In the genomic region with DNA sequence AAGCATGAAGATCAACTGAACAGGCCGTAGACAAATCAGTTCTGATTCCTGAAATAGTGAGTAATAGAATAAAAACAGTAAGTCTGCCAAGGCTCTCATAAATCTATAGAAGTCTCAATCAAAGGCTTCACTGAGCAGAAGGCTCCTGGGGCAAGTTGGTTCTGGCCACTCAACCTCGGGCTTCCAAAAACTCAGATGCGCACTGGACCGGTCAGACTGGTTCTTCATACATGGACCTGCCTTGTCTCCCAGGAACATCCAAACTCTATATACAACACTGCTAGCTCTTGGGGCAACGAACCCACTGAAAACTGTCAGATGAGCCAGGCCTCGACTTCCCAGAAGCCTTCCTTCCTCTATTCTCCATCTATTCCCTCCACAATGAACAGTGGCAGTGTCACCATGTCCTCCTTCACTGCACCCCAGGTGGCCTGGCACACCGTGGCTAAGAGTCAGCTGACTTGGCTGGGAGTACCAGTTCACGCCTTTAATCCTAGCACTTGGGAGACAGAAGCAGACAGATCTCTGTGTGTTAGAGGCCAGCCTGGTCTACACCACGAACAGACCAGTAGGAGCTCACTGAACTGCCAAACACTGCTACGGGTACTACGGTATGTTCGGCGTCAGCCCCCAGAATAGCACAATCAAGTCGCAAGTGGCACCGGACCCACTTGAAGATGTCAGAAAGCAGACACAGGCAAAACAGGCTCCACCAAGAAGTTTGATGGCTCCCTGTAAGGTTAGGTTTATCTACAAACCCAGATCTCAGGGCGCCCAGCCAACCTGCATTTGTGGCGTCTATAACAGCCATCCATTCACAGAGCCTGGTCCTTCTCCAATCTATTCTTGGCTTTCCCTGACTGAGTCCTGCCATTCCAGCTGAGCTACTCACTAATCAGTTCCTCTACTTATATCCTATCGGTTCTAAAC, we compare ENCODE assay signal across 15 mouse cellular contexts. TPM values are rescaled to one million over a fixed set of nuclear protein-coding genes. Genes with fewer than 3 reads are reported as not detected.
DNase-seq lines count a peak whose midpoint lies in the region; ATAC-seq and TF ChIP-seq lines count a peak whose summit lies in the region.
"Had no signal": no experiment of that assay in that cellular context is flagged by ENCODE, and none has a peak within 500 bp of the region (broad histone marks: within the 10 kb centered on the region; RNA-seq: fewer than 3 reads in every experiment).

No protein-coding gene starts in this region.

- H3K27ac ChIP-seq in heart, embryonic 11.5 days (ENCODE audit: low read depth, low read length), result peak overlapping the region; percentile 54; the same call in 1 of the 2 replicates
- peak overlapping the region; percentile 5; the same call in 1 of the 2 replicates for H3K27ac ChIP-seq in thymus, adult 2 months (ENCODE audit: control insufficient read depth, insufficient read depth, low read length)
- no peak overlapping the region for H3K27ac ChIP-seq in midbrain, embryonic 16.5 days (ENCODE audit: low read length)
- H3K27ac ChIP-seq: hindbrain, embryonic 14.5 days; neural tube, embryonic 12.5 days had no signal

- no peak for TF ChIP-seq POLR2A in thymus, adult 2 months (IDR thresholded peaks at IDR 0.05; ENCODE audit: control insufficient read depth, extremely low read depth, insufficient read depth, low read length, poor library complexity)

- 0 out of 2 replicates have a peak, but pooled peaks have one; percentile 11 for ATAC-seq in heart, embryonic 11.5 days (replicated peaks; ENCODE audit: insufficient number of reproducible peaks, low FRiP score, low TSS enrichment)
- peak; percentile 71 for ATAC-seq in megakaryocyte-erythroid progenitor cell, adult 5-6 weeks (replicated peaks; ENCODE audit: low FRiP score, low TSS enrichment, poor library complexity, severe bottlenecking)
- ATAC-seq in midbrain, embryonic 16.5 days, result no peak

- WGBS in heart, embryonic 11.5 days (ENCODE audit: insufficient replicate concordance), result 65% methylated on average over 18 of the region's 18 CpGs
- 90% methylated on average over 18 of the region's 18 CpGs for WGBS in thymus, adult 2 months
- 94% methylated on average over 18 of the region's 18 CpGs for WGBS in midbrain, embryonic 16.5 days

- no peak overlapping the region for H3K9ac ChIP-seq in heart, embryonic 11.5 days (ENCODE audit: low read depth, low read length)
- H3K9ac ChIP-seq in midbrain, embryonic 16.5 days (ENCODE audit: low read depth, low read length), result no peak overlapping the region
- H3K9ac ChIP-seq: hindbrain, embryonic 14.5 days; kidney, embryonic 15.5 days; neural tube, embryonic 12.5 days had no signal

- no peaks in the 10 kb centered on the region for H3K9me3 ChIP-seq in heart, embryonic 11.5 days (replicated peaks; ENCODE audit: control insufficient read depth, low read length)
- no peaks in the 10 kb centered on the region for H3K9me3 ChIP-seq in midbrain, embryonic 16.5 days (replicated peaks; ENCODE audit: control insufficient read depth, low read length, poor library complexity, severe bottlenecking)
- H3K9me3 ChIP-seq: kidney, embryonic 15.5 days; neural tube, embryonic 12.5 days had no signal

- intact Hi-C loops in heart, postnatal 10 days (cut with DNase I), result loop anchor here (2.0 to 10.0 kb wide), 2 partner anchors 181 to 485 kb away; no protein-coding TSS in a partner anchor

- H3K4me1 ChIP-seq in heart, embryonic 11.5 days (ENCODE audit: control insufficient read depth, insufficient read depth, low read length), result 0 out of 2 replicates have a peak, but pooled peaks cover 5% of the 10 kb centered on the region
- H3K4me1 ChIP-seq in thymus, adult 2 months (replicated peaks; ENCODE audit: control insufficient read depth, insufficient read depth, low read length), result peaks cover 37% of the 10 kb centered on the region
- no peaks in the 10 kb centered on the region for H3K4me1 ChIP-seq in midbrain, embryonic 16.5 days (ENCODE audit: control insufficient read depth, insufficient read depth, low read length)
- H3K4me1 ChIP-seq: neural tube, embryonic 12.5 days had no signal

- no peaks in the 10 kb centered on the region for H3K36me3 ChIP-seq in heart, embryonic 11.5 days (ENCODE audit: control insufficient read depth, insufficient read depth, low read length)
- no peaks in the 10 kb centered on the region for H3K36me3 ChIP-seq in thymus, adult 2 months (ENCODE audit: control insufficient read depth, insufficient read depth, low read length)
- H3K36me3 ChIP-seq in midbrain, embryonic 16.5 days (ENCODE audit: control insufficient read depth, insufficient read depth, low read length), result no peaks in the 10 kb centered on the region
- H3K36me3 ChIP-seq: kidney, embryonic 15.5 days; neural tube, embryonic 12.5 days had no signal

- H3K4me3 ChIP-seq in heart, embryonic 11.5 days (ENCODE audit: low read depth, low read length), result no peak overlapping the region
- H3K4me3 ChIP-seq in thymus, adult 2 months (ENCODE audit: control insufficient read depth, insufficient read depth, low read length), result no peak overlapping the region
- H3K4me3 ChIP-seq in midbrain, embryonic 16.5 days (ENCODE audit: low read depth, low read length), result no peak overlapping the region
- H3K4me3 ChIP-seq: erythroblast, embryonic 14.5 days; kidney, embryonic 15.5 days; neural tube, embryonic 12.5 days had no signal

- no peak for DNase-seq in heart, postnatal 10 days
- no peak for DNase-seq in thymus, adult 2 months
- no peak for DNase-seq in thymus, postnatal 14 days
- peak; percentile 31 to 41 for DNase-seq in cerebellum, postnatal 10 days
- DNase-seq in gastrocnemius, adult 8-10 months (ENCODE audit: low spot score in 2 of 2), result no peak
- DNase-seq: adrenal gland, postnatal 10 days; lung, postnatal 14 days; midbrain, embryonic 14.5 days had no signal

- H3K27me3 ChIP-seq in heart, embryonic 11.5 days (ENCODE audit: control insufficient read depth, insufficient read depth, low read length), result no peaks in the 10 kb centered on the region
- H3K27me3 ChIP-seq in thymus, adult 2 months (ENCODE audit: control insufficient read depth, insufficient read depth, low read length), result no peaks in the 10 kb centered on the region
- H3K27me3 ChIP-seq in midbrain, embryonic 16.5 days (ENCODE audit: control insufficient read depth, insufficient read depth, low read depth, low read length), result no peaks in the 10 kb centered on the region
- H3K27me3 ChIP-seq: kidney, embryonic 15.5 days; neural tube, embryonic 12.5 days had no signal

- no peak for TF ChIP-seq CTCF in thymus, adult 2 months (IDR thresholded peaks at IDR 0.05; ENCODE audit: borderline replicate concordance, control insufficient read depth, extremely low read depth, insufficient read depth, low read length, poor library complexity)

- peak overlapping the region; percentile 2 for H3K4me2 ChIP-seq in heart, embryonic 11.5 days
- no peak overlapping the region for H3K4me2 ChIP-seq in midbrain, embryonic 16.5 days (ENCODE audit: low read length)
- H3K4me2 ChIP-seq: hindbrain, embryonic 14.5 days; kidney, embryonic 15.5 days; neural tube, embryonic 12.5 days had no signal

RNA-seq across cellular contexts. Expression of a gene that starts 34.4 kb away (rescaled TPM):
- polyA plus RNA-seq in heart, embryonic 11.5 days (2014; fragmentation: Nextera tagmentation; extraction: Ambion mirVana), result 45.7 and 50.7 TPM in 2 replicates
- total RNA-seq in heart, postnatal 10 days (2021), result 10 to 100 TPM; 20.7 to 27.0 TPM
- 26.9 and 34.6 TPM in 2 replicates for polyA plus RNA-seq in thymus, adult 2 months (2012; rRNA removed)
- total RNA-seq in megakaryocyte-erythroid progenitor cell, adult 5-6 weeks (2014; fragmentation: Nextera tagmentation), result 75.8 and 80.0 TPM in 2 replicates
- total RNA-seq in megakaryocyte-erythroid progenitor cell, adult 5-6 weeks (2017), result 99.1 and 106 TPM in 2 replicates
- 10 to 100 TPM in 3 of 4 experiments, 1 to 10 TPM in 1; 9.5 to 13.5 (median 10.8) TPM for total RNA-seq in gastrocnemius, adult 8-10 months (2022)
- 57.8 and 62.0 TPM in 2 replicates for polyA plus RNA-seq in midbrain, embryonic 16.5 days (2015; fragmentation: Nextera tagmentation; extraction: Ambion mirVana)

RNA-seq across cellular contexts. Expression of a gene that starts 37.2 kb away (rescaled TPM):
- 11.8 and 12.0 TPM in 2 replicates for polyA plus RNA-seq in heart, embryonic 11.5 days (2014; fragmentation: Nextera tagmentation; extraction: Ambion mirVana)
- total RNA-seq in heart, postnatal 10 days (2021), result 10 to 100 TPM; 93.1 to 98.1 TPM
- polyA plus RNA-seq in thymus, adult 2 months (2012; rRNA removed), result 40.2 and 40.9 TPM in 2 replicates
- total RNA-seq in megakaryocyte-erythroid progenitor cell, adult 5-6 weeks (2014; fragmentation: Nextera tagmentation), result 19.0 and 23.6 TPM in 2 replicates
- 52.6 and 58.0 TPM in 2 replicates for total RNA-seq in megakaryocyte-erythroid progenitor cell, adult 5-6 weeks (2017)
- 10 to 100 TPM; 72.4 to 89.7 (median 80.3) TPM for total RNA-seq in gastrocnemius, adult 8-10 months (2022)
- 26.7 and 27.8 TPM in 2 replicates for polyA plus RNA-seq in midbrain, embryonic 16.5 days (2015; fragmentation: Nextera tagmentation; extraction: Ambion mirVana)

Comparison
In these comparisons a context has a peak if more than half of its experiments do, and no peak if none do; other contexts are left out.
1. DNase-seq: peak in cerebellum, postnatal 10 days (2 of 2); none in heart, postnatal 10 days (0 of 2), thymus, adult 2 months (single experiment), thymus, postnatal 14 days (single experiment) and gastrocnemius, adult 8-10 months (0 of 2).